Mouse (Mus musculus) embryonic facial prominence, embryonic 13.5 days (tissue): ENCODE results near the gene Dab2ip. TPM values are rescaled to one million over a fixed set of nuclear protein-coding genes. Genes with fewer than 3 reads are reported as not detected.

Experiments used
- ATAC-seq: fragments of 200-750 bp; cut with Nextera tagmentation; 2 replicates; pipeline ENCODE4 v1.8.0; 2017; ENCODE audit warnings: low read depth; ENCODE audit not compliant: insufficient number of reproducible peaks, insufficient read depth, low FRiP score, low TSS enrichment
- H3K27ac ChIP-seq: fragments of 300-500 bp; sonication (generic); 2 replicates; pipeline ENCODE4 v1.5.1; 2015; ENCODE audit warnings: moderate library complexity, mild to moderate bottlenecking, inconsistent platforms
- H3K27me3 ChIP-seq: fragments of 300-500 bp; sonication (generic); 2 replicates; pipeline ENCODE4 v1.6.1; 2015; ENCODE audit warnings: mild to moderate bottlenecking, inconsistent platforms
- H3K36me3 ChIP-seq: fragments of 300-500 bp; sonication (generic); 2 replicates; pipeline ENCODE4 v1.6.1; 2015; ENCODE audit warnings: mild to moderate bottlenecking, inconsistent platforms
- H3K4me1 ChIP-seq: fragments of 300-500 bp; sonication (generic); 2 replicates; pipeline ENCODE4 v1.6.1; 2015; ENCODE audit warnings: inconsistent platforms
- H3K4me2 ChIP-seq: fragments of 300-500 bp; sonication (generic); 2 replicates; pipeline ENCODE4 v1.6.1; 2015; ENCODE audit warnings: moderate library complexity, mild to moderate bottlenecking, inconsistent platforms
- H3K4me3 ChIP-seq: fragments of 300-500 bp; sonication (generic); 2 replicates; pipeline ENCODE4 v1.5.1; 2015; ENCODE audit warnings: mild to moderate bottlenecking, inconsistent platforms
- H3K9ac ChIP-seq: fragments of 300-500 bp; sonication (generic); 2 replicates; pipeline ENCODE4 v1.6.1; 2015; ENCODE audit warnings: mild to moderate bottlenecking, inconsistent platforms
- H3K9me3 ChIP-seq: fragments of 300-500 bp; sonication (generic); 2 replicates; pipeline ENCODE4 v1.6.1; 2016; ENCODE audit warnings: inconsistent platforms
- WGBS: fragments of 180-500 bp; shearing (Covaris S2); methylation state at CpG from one replicate; pipeline ENCODE4 v1.1.7; 2015; ENCODE audit warnings: mixed read lengths; 5-methylcytosine and 5-hydroxymethylcytosine counted together
- polyA plus RNA-seq: library from polyadenylated mRNA; unstranded; fragments of >200 nt; fragmentation: Nextera tagmentation; extraction: Ambion mirVana; gene quantifications from 2 replicates; pipeline ENCODE4 v1.2.1, GENCODE M21; 2015

Gene Dab2ip
- polyA plus RNA-seq, 1 experiment from 2014 or later, result 53.2 TPM

- no peak overlapping the region for H3K9ac ChIP-seq
Observed at GRCm38 (mm10) chr2:35583406-35583805, 25.3 kb downstream of the Dab2ip start.

GRCm38 (mm10) chr2:35584011-35584410 is 25.9 kb downstream of the Dab2ip start:
- H3K9me3 ChIP-seq, result no peaks in the 10 kb centered on the region
- no peak for ATAC-seq
- H3K4me2 ChIP-seq, result no peak overlapping the region
- peaks cover 55% of the 10 kb centered on the region for H3K27me3 ChIP-seq
- no peak overlapping the region for H3K9ac ChIP-seq
- no peaks in the 10 kb centered on the region for H3K36me3 ChIP-seq
- H3K4me1 ChIP-seq, result peaks cover 73% of the 10 kb centered on the region
- 73% methylated on average over 3 of the region's 3 CpGs for WGBS
- H3K4me3 ChIP-seq, result no peak overlapping the region
- no peak overlapping the region for H3K27ac ChIP-seq

More at GRCm38 (mm10) chr2:35583406-35583805, 25.3 kb downstream of the Dab2ip start:
- no peak overlapping the region for H3K27ac ChIP-seq
- no peaks in the 10 kb centered on the region for H3K36me3 ChIP-seq
- no peaks in the 10 kb centered on the region for H3K9me3 ChIP-seq
- peak overlapping the region; percentile 98 for H3K4me2 ChIP-seq
- H3K27me3 ChIP-seq, result peaks cover 49% of the 10 kb centered on the region
- no peak for ATAC-seq
- WGBS, result 59% methylated on average over 5 of the region's 5 CpGs
- H3K4me1 ChIP-seq, result peaks cover 69% of the 10 kb centered on the region
- peak overlapping the region; percentile 59; the same call in 1 of the 2 replicates for H3K4me3 ChIP-seq

GRCm38 (mm10) chr2:35588368-35588767 is 30.3 kb downstream of the Dab2ip start:
- Histone ChIP-seq H3K9ac (peak overlapping the region; percentile 36; the same call in 1 of the 2 replicates), H3K9me3 (no peaks in the 10 kb centered on the region), H3K36me3 (no peaks in the 10 kb centered on the region), H3K27me3 (peaks cover 28% of the 10 kb centered on the region), H3K4me2 (no peak overlapping the region), H3K4me3 (no peak overlapping the region), H3K27ac (no peak overlapping the region), H3K4me1 (peaks cover 63% of the 10 kb centered on the region)
- 28% methylated on average over 9 of the region's 9 CpGs for WGBS
- ATAC-seq, result no peak

- Histone ChIP-seq H3K36me3 (no peaks in the 10 kb centered on the region), H3K4me1 (peaks cover 53% of the 10 kb centered on the region), H3K4me3 (no peak overlapping the region), H3K9ac (no peak overlapping the region), H3K9me3 (no peaks in the 10 kb centered on the region), H3K4me2 (no peak overlapping the region), H3K27ac (no peak overlapping the region), H3K27me3 (peaks cover 18% of the 10 kb centered on the region)
- 65% methylated on average over 10 of the region's 10 CpGs for WGBS
- no peak for ATAC-seq
Observed at GRCm38 (mm10) chr2:35589385-35589784, 31.3 kb downstream of the Dab2ip start.

- no peak for ATAC-seq
- Histone ChIP-seq H3K4me2 (no peak overlapping the region), H3K27ac (no peak overlapping the region), H3K9ac (no peak overlapping the region), H3K36me3 (no peaks in the 10 kb centered on the region), H3K4me3 (no peak overlapping the region), H3K9me3 (no peaks in the 10 kb centered on the region), H3K4me1 (peaks cover 53% of the 10 kb centered on the region), H3K27me3 (peaks cover 16% of the 10 kb centered on the region)
- WGBS, result 81% methylated on average over 4 of the region's 4 CpGs
Observed at GRCm38 (mm10) chr2:35589800-35590199, 31.7 kb downstream of the Dab2ip start.

- no peak overlapping the region for H3K4me2 ChIP-seq
- no peak overlapping the region for H3K27ac ChIP-seq
- no peak overlapping the region for H3K9ac ChIP-seq
- peaks cover 16% of the 10 kb centered on the region for H3K27me3 ChIP-seq
- peaks cover 40% of the 10 kb centered on the region for H3K4me1 ChIP-seq
- WGBS, result 68% methylated on average over 14 of the region's 14 CpGs
- H3K36me3 ChIP-seq, result no peaks in the 10 kb centered on the region
- H3K4me3 ChIP-seq, result no peak overlapping the region
- no peak for ATAC-seq
- H3K9me3 ChIP-seq, result no peaks in the 10 kb centered on the region
Observed at GRCm38 (mm10) chr2:35591961-35592724, 34.1 kb downstream of the Dab2ip start.

- no peaks in the 10 kb centered on the region for H3K36me3 ChIP-seq
- no peaks in the 10 kb centered on the region for H3K9me3 ChIP-seq
- peaks cover 12% of the 10 kb centered on the region; the same call in 1 of the 2 replicates for H3K27me3 ChIP-seq
- no peak overlapping the region for H3K4me2 ChIP-seq
- no peak overlapping the region for H3K9ac ChIP-seq
- WGBS, result 77% methylated on average over 9 of the region's 9 CpGs
- H3K4me3 ChIP-seq, result no peak overlapping the region
- H3K4me1 ChIP-seq, result peaks cover 40% of the 10 kb centered on the region
- H3K27ac ChIP-seq, result no peak overlapping the region
- no peak for ATAC-seq
Observed at GRCm38 (mm10) chr2:35592725-35593392, 34.8 kb downstream of the Dab2ip start.

GRCm38 (mm10) chr2:35593889-35594288 is 35.8 kb downstream of the Dab2ip start:
- no peak for ATAC-seq
- no peak overlapping the region for H3K9ac ChIP-seq
- H3K27me3 ChIP-seq, result peaks cover 5% of the 10 kb centered on the region; the same call in 1 of the 2 replicates
- H3K36me3 ChIP-seq, result no peaks in the 10 kb centered on the region
- no peak overlapping the region for H3K4me2 ChIP-seq
- no peaks in the 10 kb centered on the region for H3K9me3 ChIP-seq
- WGBS, result 64% methylated on average over 7 of the region's 7 CpGs
- no peak overlapping the region for H3K27ac ChIP-seq
- no peak overlapping the region for H3K4me3 ChIP-seq
- H3K4me1 ChIP-seq, result peaks cover 41% of the 10 kb centered on the region

GRCm38 (mm10) chr2:35595102-35595501 is 37.0 kb downstream of the Dab2ip start:
- Histone ChIP-seq H3K9me3 (no peaks in the 10 kb centered on the region), H3K4me3 (no peak overlapping the region), H3K27ac (no peak overlapping the region), H3K4me2 (no peak overlapping the region), H3K9ac (no peak overlapping the region), H3K36me3 (no peaks in the 10 kb centered on the region), H3K27me3 (no peaks in the 10 kb centered on the region), H3K4me1 (peaks cover 42% of the 10 kb centered on the region)
- WGBS, result 65% methylated on average over 1 of the region's 1 CpGs
- ATAC-seq, result no peak

GRCm38 (mm10) chr2:35595718-35596117 is 37.7 kb downstream of the Dab2ip start:
- Histone ChIP-seq H3K4me1 (peaks cover 43% of the 10 kb centered on the region), H3K4me2 (no peak overlapping the region), H3K9ac (no peak overlapping the region), H3K36me3 (no peaks in the 10 kb centered on the region), H3K4me3 (no peak overlapping the region), H3K27me3 (no peaks in the 10 kb centered on the region), H3K27ac (no peak overlapping the region), H3K9me3 (no peaks in the 10 kb centered on the region)
- ATAC-seq, result no peak
- 52% methylated on average over 5 of the region's 5 CpGs for WGBS

- Histone ChIP-seq H3K27ac (no peak overlapping the region), H3K4me3 (no peak overlapping the region), H3K4me2 (no peak overlapping the region), H3K9me3 (no peaks in the 10 kb centered on the region), H3K9ac (no peak overlapping the region), H3K4me1 (peaks cover 42% of the 10 kb centered on the region), H3K27me3 (no peaks in the 10 kb centered on the region), H3K36me3 (no peaks in the 10 kb centered on the region)
- WGBS, result 69% methylated on average over 4 of the region's 4 CpGs
- no peak for ATAC-seq
Observed at GRCm38 (mm10) chr2:35596796-35597195, 38.7 kb downstream of the Dab2ip start.

GRCm38 (mm10) chr2:35598819-35599218 is 40.8 kb downstream of the Dab2ip start:
- H3K4me1 ChIP-seq, result peaks cover 35% of the 10 kb centered on the region
- H3K9ac ChIP-seq, result no peak overlapping the region
- no peaks in the 10 kb centered on the region for H3K9me3 ChIP-seq
- no peak overlapping the region for H3K4me3 ChIP-seq
- no peak overlapping the region for H3K27ac ChIP-seq
- H3K27me3 ChIP-seq, result no peaks in the 10 kb centered on the region
- H3K36me3 ChIP-seq, result no peaks in the 10 kb centered on the region
- ATAC-seq, result no peak
- 56% methylated on average over 3 of the region's 3 CpGs for WGBS
- no peak overlapping the region for H3K4me2 ChIP-seq
